ENCODE assay signal across 22 mouse cellular contexts in the genomic region with DNA sequence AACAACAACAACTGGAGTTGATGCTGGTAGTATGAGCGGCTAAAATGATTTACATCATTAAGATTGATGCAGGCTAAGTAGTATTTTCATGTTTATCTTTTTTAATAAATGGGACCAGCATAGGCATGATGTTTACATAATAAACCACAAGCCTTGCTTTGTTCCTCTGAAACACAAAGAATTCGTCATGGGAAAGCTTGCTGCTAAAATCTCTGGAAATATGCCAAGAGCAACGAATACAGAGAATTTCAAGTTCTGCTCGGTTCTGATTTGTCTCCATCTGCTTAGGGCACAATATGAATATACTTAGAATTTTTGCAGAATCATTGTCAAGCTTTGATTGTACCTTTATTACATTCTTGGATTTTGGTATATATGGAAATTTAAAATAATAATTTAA.
A peak's percentile ranks its signal among the peaks of the same experiment; 100 is the strongest.
DNase-seq lines count a peak whose midpoint lies in the region; ATAC-seq and TF ChIP-seq lines count a peak whose summit lies in the region.
"Had no signal": no experiment of that assay in that cellular context is flagged by ENCODE, and none has a peak within 500 bp of the region (broad histone marks: within the 10 kb centered on the region; RNA-seq: fewer than 3 reads in every experiment).

No protein-coding gene starts in this region.

- H3K9me3 ChIP-seq in forebrain, embryonic 14.5 days (replicated peaks; ENCODE audit: control insufficient read depth, low read length) = no peaks in the 10 kb centered on the region
- no peaks in the 10 kb centered on the region for H3K9me3 ChIP-seq in forebrain, embryonic 13.5 days (replicated peaks)
- H3K9me3 ChIP-seq: embryonic facial prominence, embryonic 15.5 days; heart, embryonic 13.5 days; limb, embryonic 15.5 days; liver, embryonic 15.5 days; megakaryocyte, embryonic 14.5 days; neural tube, embryonic 12.5 days had no signal

- H3K4me2 ChIP-seq in forebrain, embryonic 14.5 days (ENCODE audit: low read length) = no peak overlapping the region
- no peak overlapping the region for H3K4me2 ChIP-seq in forebrain, embryonic 13.5 days
- H3K4me2 ChIP-seq: embryonic facial prominence, embryonic 15.5 days; heart, embryonic 13.5 days; limb, embryonic 15.5 days; liver, embryonic 15.5 days; neural tube, embryonic 12.5 days had no signal

- no peak overlapping the region for H3K27ac ChIP-seq in forebrain, embryonic 14.5 days (ENCODE audit: low read depth, low read length)
- no peak overlapping the region for H3K27ac ChIP-seq in forebrain, embryonic 13.5 days
- peak overlapping the region; percentile 55; the same call in 1 of the 2 replicates for H3K27ac ChIP-seq in layer of hippocampus, adult 2 months
- H3K27ac ChIP-seq: embryonic facial prominence, embryonic 15.5 days; heart, embryonic 13.5 days; limb, embryonic 15.5 days; liver, embryonic 15.5 days; neural tube, embryonic 12.5 days had no signal

- no peaks in the 10 kb centered on the region for H3K4me1 ChIP-seq in forebrain, embryonic 14.5 days (ENCODE audit: control insufficient read depth, insufficient read depth, low read length)
- no peaks in the 10 kb centered on the region for H3K4me1 ChIP-seq in forebrain, embryonic 13.5 days
- H3K4me1 ChIP-seq: embryonic facial prominence, embryonic 15.5 days; heart, embryonic 13.5 days; limb, embryonic 15.5 days; liver, embryonic 15.5 days; megakaryocyte, embryonic 14.5 days; neural tube, embryonic 12.5 days had no signal

- no peak for ATAC-seq in forebrain, embryonic 14.5 days
- ATAC-seq in forebrain, embryonic 13.5 days = no peak

- TF ChIP-seq CTCF in layer of hippocampus, adult 2 months (conservative IDR thresholded peaks at IDR 0.05) = no peak

- H3K9ac ChIP-seq in forebrain, embryonic 14.5 days (ENCODE audit: low read length) = no peak overlapping the region
- H3K9ac ChIP-seq in forebrain, embryonic 13.5 days = no peak overlapping the region
- H3K9ac ChIP-seq: embryonic facial prominence, embryonic 15.5 days; heart, embryonic 13.5 days; limb, embryonic 15.5 days; liver, embryonic 15.5 days; neural tube, embryonic 12.5 days had no signal

- no peak overlapping the region for H3K4me3 ChIP-seq in forebrain, embryonic 14.5 days (ENCODE audit: low read depth, low read length)
- H3K4me3 ChIP-seq in forebrain, embryonic 13.5 days = no peak overlapping the region
- no peak overlapping the region for H3K4me3 ChIP-seq in layer of hippocampus, adult 2 months
- H3K4me3 ChIP-seq: embryonic facial prominence, embryonic 15.5 days; heart, embryonic 13.5 days; limb, embryonic 15.5 days; liver, embryonic 15.5 days; megakaryocyte, embryonic 14.5 days; neural tube, embryonic 12.5 days had no signal

- no peaks in the 10 kb centered on the region for H3K36me3 ChIP-seq in forebrain, embryonic 14.5 days (ENCODE audit: control insufficient read depth, insufficient read depth, low read length)
- H3K36me3 ChIP-seq in forebrain, embryonic 13.5 days (ENCODE audit: poor library complexity, severe bottlenecking) = no peaks in the 10 kb centered on the region
- H3K36me3 ChIP-seq: embryonic facial prominence, embryonic 15.5 days; heart, embryonic 13.5 days; limb, embryonic 15.5 days; liver, embryonic 15.5 days; neural tube, embryonic 12.5 days had no signal

- 32% methylated on average over 4 of the region's 4 CpGs for WGBS in forebrain, embryonic 14.5 days
- WGBS in forebrain, embryonic 13.5 days = 41% methylated on average over 4 of the region's 4 CpGs

- DNase-seq in forebrain, embryonic 14.5 days (ENCODE audit: low spot score) = peak; percentile 60
- peak in 1 of 2 experiments; percentile 51 for DNase-seq in layer of hippocampus, adult 2 months (ENCODE audit: low spot score in 2 of 2)
- no peak for DNase-seq in layer of hippocampus, postnatal 10 days (ENCODE audit: low spot score in 2 of 2)
- DNase-seq in retina, postnatal 1 day = peak; percentile 24
- DNase-seq in retina, embryonic 14.5 days (ENCODE audit: low spot score) = no peak
- peak; percentile 12 for DNase-seq in telencephalon, adult 2 months (ENCODE audit: low read depth, low spot score)
- no peak for DNase-seq in kidney, adult 9 months
- DNase-seq: adrenal gland, postnatal 14 days; gastrocnemius, postnatal 10 days; heart, adult 11 months; heart, postnatal 36 days; kidney, adult 11 months; kidney, postnatal 10 days; lung, postnatal 14 days; thymus, postnatal 36 days had no signal

- H3K27me3 ChIP-seq in forebrain, embryonic 14.5 days (replicated peaks; ENCODE audit: control insufficient read depth, insufficient read depth, low read length) = no peaks in the 10 kb centered on the region
- H3K27me3 ChIP-seq in forebrain, embryonic 13.5 days = no peaks in the 10 kb centered on the region
- H3K27me3 ChIP-seq: embryonic facial prominence, embryonic 15.5 days; heart, embryonic 13.5 days; limb, embryonic 15.5 days; liver, embryonic 15.5 days; megakaryocyte, embryonic 14.5 days; neural tube, embryonic 12.5 days had no signal

Comparison
In these comparisons a context has a peak if more than half of its experiments do, and no peak if none do; other contexts are left out.
1. DNase-seq: peak in forebrain, embryonic 14.5 days (single experiment), retina, postnatal 1 day (single experiment) and telencephalon, adult 2 months (single experiment); none in layer of hippocampus, postnatal 10 days (0 of 2), retina, embryonic 14.5 days (single experiment) and kidney, adult 9 months (single experiment).